Mouse (Mus musculus) MEL (cell line): ENCODE measurements around the gene Ppp1r2. TPM values are rescaled to one million over a fixed set of nuclear protein-coding genes. Genes with fewer than 3 reads are reported as not detected.

Experiments
- DNase-seq: peaks from one replicate; pipeline ENCODE4 v3.0.0; 2011; ENCODE audit warnings: low read depth, low spot score
- H3K27ac ChIP-seq: 2 replicates; pipeline ENCODE4 v1.5.1; 2012; ENCODE audit warnings: low read depth, mild to moderate bottlenecking, control low read depth, low read length, moderate library complexity; ENCODE audit not compliant: control insufficient read depth
- H3K27me3 ChIP-seq, 2 experiments: fragments of 150-350 bp in 1 of 2; sonication (generic) in 1 of 2; 2 replicates each; pipeline ENCODE4 v1.6.1; 2012; ENCODE audit warnings: low read length in 2 of 2, mild to moderate bottlenecking in 2 of 2, improper control_type of control experiment in 1 of 2, moderate library complexity in 1 of 2; ENCODE audit not compliant: insufficient read depth in 2 of 2, control insufficient read depth in 1 of 2
- H3K36me3 ChIP-seq, 2 experiments: 2 replicates each; pipeline ENCODE4 v1.6.1; 2012 to 2014; ENCODE audit warnings: low read length in 2 of 2, improper control_type of control experiment in 1 of 2, inconsistent platforms in 1 of 2, mild to moderate bottlenecking in 1 of 2; ENCODE audit not compliant: insufficient read depth in 2 of 2, control insufficient read depth in 1 of 2
- H3K4me1 ChIP-seq, 2 experiments: fragments of 150-350 bp in 1 of 2; sonication (generic) in 1 of 2; 2 replicates each; pipeline ENCODE4 v1.6.1; 2012; ENCODE audit warnings: low read length in 2 of 2, improper control_type of control experiment in 1 of 2, mild to moderate bottlenecking in 1 of 2; ENCODE audit not compliant: insufficient read depth in 2 of 2, control insufficient read depth in 1 of 2
- H3K4me3 ChIP-seq, 2 experiments: fragments of 150-350 bp in 1 of 2; sonication (generic) in 1 of 2; 2 replicates each; pipeline ENCODE4 v1.5.1; 2012; ENCODE audit warnings: low read depth in 2 of 2, low read length in 2 of 2, mild to moderate bottlenecking in 2 of 2, moderate library complexity in 2 of 2, control low read depth in 1 of 2, improper control_type of control experiment in 1 of 2; ENCODE audit not compliant: control insufficient read depth in 1 of 2, insufficient read depth in 1 of 2
- H3K79me2 ChIP-seq: 2 replicates; pipeline ENCODE4 v1.6.1; 2012; ENCODE audit warnings: mild to moderate bottlenecking, low read length, moderate library complexity; ENCODE audit not compliant: control insufficient read depth, poor library complexity, insufficient read depth
- H3K9ac ChIP-seq: 2 replicates; pipeline ENCODE4 v1.6.1; 2012; ENCODE audit warnings: low read depth, mild to moderate bottlenecking, control low read depth, low read length, moderate library complexity; ENCODE audit not compliant: control insufficient read depth, poor library complexity, severe bottlenecking
- H3K9me3 ChIP-seq: fragments of 150-350 bp; sonication (generic); replicated peaks from 2 replicates; pipeline ENCODE4 v1.6.1; 2012; ENCODE audit warnings: mild to moderate bottlenecking, low read length, improper control_type of control experiment, moderate library complexity; ENCODE audit not compliant: insufficient read depth
- CHD1 ChIP-seq: IDR thresholded peaks from 2 replicates; pipeline ENCODE4 v1.6.1; 2012; ENCODE audit warnings: low read depth, mild to moderate bottlenecking, inconsistent platforms, low read length, improper control_type of control experiment
- CHD2 ChIP-seq: IDR thresholded peaks from 2 replicates; pipeline ENCODE4 v1.6.1; 2011; ENCODE audit warnings: low read length, improper control_type of control experiment
- CTCF ChIP-seq, 3 experiments: IDR thresholded peaks in 2 of 3; conservative IDR thresholded peaks in 1 of 3; 2 replicates each; pipeline ENCODE4 v1.5.1; 2011 to 2012; ENCODE audit warnings: low read length in 3 of 3, low read depth in 2 of 3, mild to moderate bottlenecking in 2 of 3, improper control_type of control experiment in 1 of 3, inconsistent platforms in 1 of 3, mixed read lengths in 1 of 3, moderate library complexity in 1 of 3; ENCODE audit not compliant: control insufficient read depth in 1 of 3, insufficient read depth in 1 of 3, poor library complexity in 1 of 3, severe bottlenecking in 1 of 3
- EP300 ChIP-seq, 2 experiments: IDR thresholded peaks; 2 replicates each; pipeline ENCODE4 v1.6.1; 2011; ENCODE audit warnings: improper control_type of control experiment in 2 of 2, low read length in 2 of 2, low read depth in 1 of 2, mild to moderate bottlenecking in 1 of 2
- MAZ ChIP-seq: IDR thresholded peaks from 2 replicates; pipeline ENCODE4 v1.6.1; 2012; ENCODE audit warnings: low read depth, mild to moderate bottlenecking, inconsistent platforms, low read length, improper control_type of control experiment
- MYB ChIP-seq: IDR thresholded peaks from 2 replicates; pipeline ENCODE4 v1.6.1; 2011; ENCODE audit warnings: mild to moderate bottlenecking, low read depth, low read length, improper control_type of control experiment
- NELFE ChIP-seq: IDR thresholded peaks from 2 replicates; pipeline ENCODE4 v1.6.1; 2011; ENCODE audit warnings: low read depth, low read length, improper control_type of control experiment
- POLR2AphosphoS5 ChIP-seq: IDR thresholded peaks from 2 replicates; pipeline ENCODE4 v1.6.1; 2012; ENCODE audit warnings: low read depth, borderline replicate concordance, mild to moderate bottlenecking, inconsistent platforms, low read length, moderate library complexity, mixed read lengths
- TBP ChIP-seq: IDR thresholded peaks from 2 replicates; pipeline ENCODE4 v1.8.0; 2011; ENCODE audit warnings: low read depth, low read length, improper control_type of control experiment
- UBTF ChIP-seq: IDR thresholded peaks from 2 replicates; pipeline ENCODE4 v1.6.1; 2012; ENCODE audit warnings: low read depth, mild to moderate bottlenecking, inconsistent platforms, low read length, improper control_type of control experiment, moderate library complexity, borderline replicate concordance; ENCODE audit not compliant: insufficient read depth
- USF1 ChIP-seq: IDR thresholded peaks from 2 replicates; pipeline ENCODE4 v1.6.1; 2014; ENCODE audit warnings: low read depth, mild to moderate bottlenecking, inconsistent platforms, low read length, improper control_type of control experiment, moderate library complexity
- ZC3H11A ChIP-seq: IDR thresholded peaks from 2 replicates; pipeline ENCODE4 v1.6.1; 2012; ENCODE audit warnings: low read depth, mild to moderate bottlenecking, inconsistent platforms, low read length, improper control_type of control experiment
- ZKSCAN1 ChIP-seq: IDR thresholded peaks from 2 replicates; pipeline ENCODE4 v1.6.1; 2012; ENCODE audit warnings: low read depth, mild to moderate bottlenecking, inconsistent platforms, low read length, improper control_type of control experiment, moderate library complexity
- ZNF384 ChIP-seq: IDR thresholded peaks from 2 replicates; pipeline ENCODE4 v1.6.1; 2012; ENCODE audit warnings: low read depth, mild to moderate bottlenecking, inconsistent platforms, low read length, improper control_type of control experiment
- polyA plus RNA-seq, 2 experiments: library from polyadenylated mRNA; stranded (reverse) in 1 of 2; unstranded in 1 of 2; fragments of >175 nt in 1 of 2; fragments of >200 nt in 1 of 2; gene quantifications; 2 replicates each; pipeline versions ENCODE4 v1.2.1 to v1.2.4; 2012; ENCODE audit warnings: low replicate concordance in 2 of 2, low read depth in 1 of 2; ENCODE audit not compliant: insufficient read length in 2 of 2, insufficient read depth in 1 of 2, missing spikeins in 1 of 2
- total RNA-seq: library from RNA; depleted of rRNA; stranded (reverse); fragments of 300-350 nt; gene quantifications from 2 replicates; pipeline ENCODE4 v1.2.3, GENCODE M21; 2012

Gene Ppp1r2
- total and polyA plus RNA-seq, 3 experiments: 31.2 to 36.2 TPM; not detected in 1

GRCm38 (mm10) chr16:31287712-31288111 is 12.6 kb upstream of the Ppp1r2 start:
- Histone ChIP-seq H3K27ac (no peak overlapping the region), H3K4me3 (no peak overlapping the region)
- TF ChIP-seq MAZ: no peak
- no peak for TF ChIP-seq POLR2AphosphoS5
- no peak for TF ChIP-seq USF1
- no peak for TF ChIP-seq CTCF (IDR thresholded peaks at IDR 0.05 in 2 of 3, conservative IDR thresholded peaks at IDR 0.05 in 1 of 3; ENCODE audit: control insufficient read depth in 1 of 3, insufficient read depth in 1 of 3, low read depth in 2 of 3, low read length in 3 of 3, poor library complexity in 1 of 3, severe bottlenecking in 1 of 3)
- no peak for TF ChIP-seq CHD2
- no peak for TF ChIP-seq UBTF
- TF ChIP-seq ZC3H11A: no peak
- TF ChIP-seq, all 39 proteins: peak for 0
- H3K36me3 ChIP-seq: peaks cover 0 to 6% of the 10 kb centered on the region in 2 experiments; a peak in 2 of 4 replicates
- H3K79me2 ChIP-seq: no peaks in the 10 kb centered on the region
- H3K9me3 ChIP-seq: no peaks in the 10 kb centered on the region
- peaks cover 0 to 17% of the 10 kb centered on the region in 2 experiments; a peak in 2 of 4 replicates for H3K4me1 ChIP-seq
- no peaks in the 10 kb centered on the region for H3K27me3 ChIP-seq
- DNase-seq: no peak
- H3K9ac ChIP-seq: no peak overlapping the region

GRCm38 (mm10) chr16:31286801-31287488 is 11.9 kb upstream of the Ppp1r2 start:
- H3K9me3 ChIP-seq: no peaks in the 10 kb centered on the region
- H3K9ac ChIP-seq: no peak overlapping the region
- H3K27me3 ChIP-seq: no peaks in the 10 kb centered on the region
- no peak overlapping the region for H3K4me3 ChIP-seq
- no peaks in the 10 kb centered on the region for H3K79me2 ChIP-seq
- DNase-seq: no peak
- peaks cover 0 to 6% of the 10 kb centered on the region in 2 experiments; a peak in 2 of 4 replicates for H3K36me3 ChIP-seq
- H3K4me1 ChIP-seq: peaks cover 0 to 12% of the 10 kb centered on the region in 2 experiments; a peak in 2 of 4 replicates
- no peak overlapping the region for H3K27ac ChIP-seq
- TF ChIP-seq MAZ: no peak
- no peak for TF ChIP-seq CHD2
- no peak for TF ChIP-seq ZC3H11A
- TF ChIP-seq ZKSCAN1: no peak
- no peak for TF ChIP-seq ZNF384
- TF ChIP-seq TBP: no peak
- TF ChIP-seq CTCF (IDR thresholded peaks at IDR 0.05 in 2 of 3, conservative IDR thresholded peaks at IDR 0.05 in 1 of 3; ENCODE audit: control insufficient read depth in 1 of 3, insufficient read depth in 1 of 3, low read depth in 2 of 3, low read length in 3 of 3, poor library complexity in 1 of 3, severe bottlenecking in 1 of 3): no peak
- TF ChIP-seq CHD1: no peak
- TF ChIP-seq NELFE: no peak
- TF ChIP-seq EP300 (IDR thresholded peaks at IDR 0.05; ENCODE audit: low read depth in 1 of 2, low read length in 2 of 2): no peak
- TF ChIP-seq MYB: no peak
- TF ChIP-seq, all 39 proteins: peak for 0
